Mouse (Mus musculus) E14TG2a.4 (cell line): ENCODE data around the gene Larp6.

Experiments used
- H3K27me3 ChIP-seq: 2 replicates; pipeline ENCODE4 v1.6.1; 2014; ENCODE audit warnings: low read length, control low read depth; ENCODE audit not compliant: insufficient read depth
- H3K36me3 ChIP-seq: 2 replicates; pipeline ENCODE4 v1.6.1; 2014; ENCODE audit warnings: low read length, control low read depth; ENCODE audit not compliant: insufficient read depth
- H3K4me1 ChIP-seq: replicated peaks from 2 replicates; pipeline ENCODE4 v1.6.1; 2014; ENCODE audit warnings: low read depth, low read length, control low read depth
- H3K4me3 ChIP-seq: replicated peaks from 2 replicates; pipeline ENCODE4 v1.5.1; 2014; ENCODE audit warnings: mild to moderate bottlenecking, low read length
- H3K9me3 ChIP-seq: 2 replicates; pipeline ENCODE4 v1.6.1; 2014; ENCODE audit warnings: low read length, control low read depth
- CTCF ChIP-seq: conservative IDR thresholded peaks from 2 replicates; pipeline ENCODE4 v1.5.1; 2014; ENCODE audit warnings: low read length
- NANOG ChIP-seq: IDR thresholded peaks from 2 replicates; pipeline ENCODE4 v1.6.1; 2014; ENCODE audit warnings: borderline replicate concordance, low read length, mixed read lengths
- POU5F1 ChIP-seq: IDR thresholded peaks from 2 replicates; pipeline ENCODE4 v1.6.1; 2014; ENCODE audit warnings: low read length, borderline replicate concordance

Larp6 gene

DNA sequence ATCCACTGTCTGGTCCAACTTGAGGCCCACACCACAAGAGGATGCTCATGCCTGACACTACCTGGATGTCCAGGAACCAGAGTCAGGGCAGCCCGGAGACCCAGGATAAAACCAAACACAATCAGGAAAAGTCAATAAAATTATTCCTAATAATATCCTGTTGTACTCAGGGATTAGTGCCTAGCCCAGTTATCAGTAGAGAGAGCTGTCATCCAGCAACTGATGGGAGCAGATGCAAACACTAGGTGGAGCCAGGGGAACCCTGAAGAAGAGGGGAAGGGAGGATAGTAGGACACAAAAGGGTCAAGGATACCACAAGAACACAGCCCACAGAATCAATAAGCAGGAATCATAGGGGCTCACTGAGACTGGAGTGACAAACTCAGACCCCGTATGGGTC lies 5.2 kb upstream of the Larp6 start:
- TF ChIP-seq NANOG (no peak), CTCF (no peak), POU5F1 (no peak)
- H3K4me3 ChIP-seq = no peak overlapping the region
- H3K27me3 ChIP-seq = peaks cover 12% of the 10 kb centered on the region
- no peaks in the 10 kb centered on the region for H3K9me3 ChIP-seq
- no peaks in the 10 kb centered on the region; the same call in 1 of the 2 replicates for H3K4me1 ChIP-seq
- no peaks in the 10 kb centered on the region for H3K36me3 ChIP-seq

DNA sequence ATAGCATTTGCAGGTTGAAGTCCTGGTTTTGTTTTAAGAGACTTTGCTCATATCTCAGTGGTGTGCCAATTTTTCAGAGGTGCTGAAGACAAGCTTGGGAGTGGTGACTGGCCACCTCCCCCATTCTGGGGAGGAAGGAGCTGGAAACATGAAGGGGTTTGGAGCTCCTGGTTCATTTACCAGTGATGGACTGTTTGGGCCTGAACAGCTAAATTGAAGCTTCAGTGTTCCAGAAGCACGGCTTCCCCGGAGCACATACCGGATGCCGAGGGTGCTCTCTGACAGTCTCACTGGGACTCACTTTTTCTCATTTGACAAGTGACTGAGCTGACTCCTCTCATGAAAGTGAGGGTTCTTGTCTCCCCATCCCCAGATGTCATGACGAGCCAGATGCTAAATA lies 4.2 kb upstream of the Larp6 start:
- no peaks in the 10 kb centered on the region for H3K9me3 ChIP-seq
- peaks cover 3% of the 10 kb centered on the region; the same call in 1 of the 2 replicates for H3K4me1 ChIP-seq
- H3K27me3 ChIP-seq = peaks cover 21% of the 10 kb centered on the region
- H3K4me3 ChIP-seq = no peak overlapping the region
- TF ChIP-seq CTCF = no peak
- no peak for TF ChIP-seq POU5F1
- no peak for TF ChIP-seq NANOG
- no peaks in the 10 kb centered on the region for H3K36me3 ChIP-seq

DNA sequence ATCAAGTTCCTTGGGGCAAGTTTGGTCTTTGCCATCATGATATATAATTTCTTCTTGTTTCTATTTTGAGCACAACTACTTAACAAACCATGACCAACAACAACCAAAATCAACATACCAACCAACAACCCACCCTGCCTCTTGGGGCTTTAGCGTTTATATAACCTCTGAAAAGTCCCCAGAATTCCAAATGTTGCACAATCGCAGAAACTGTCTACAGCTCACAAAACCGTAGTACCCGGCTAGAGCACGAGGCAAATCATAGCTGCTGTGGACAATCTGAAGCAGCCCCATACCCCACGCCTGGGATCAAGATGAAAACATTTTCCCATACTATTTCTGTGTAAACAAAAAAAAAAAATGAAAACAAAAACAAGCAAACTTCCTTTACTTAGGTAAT lies 3.1 kb upstream of the Larp6 start:
- Histone ChIP-seq H3K9me3 (no peaks in the 10 kb centered on the region), H3K27me3 (peaks cover 32% of the 10 kb centered on the region), H3K4me1 (peaks cover 4% of the 10 kb centered on the region; the same call in 1 of the 2 replicates), H3K4me3 (no peak overlapping the region), H3K36me3 (no peaks in the 10 kb centered on the region)
- TF ChIP-seq NANOG (no peak), POU5F1 (no peak), CTCF (no peak)

DNA sequence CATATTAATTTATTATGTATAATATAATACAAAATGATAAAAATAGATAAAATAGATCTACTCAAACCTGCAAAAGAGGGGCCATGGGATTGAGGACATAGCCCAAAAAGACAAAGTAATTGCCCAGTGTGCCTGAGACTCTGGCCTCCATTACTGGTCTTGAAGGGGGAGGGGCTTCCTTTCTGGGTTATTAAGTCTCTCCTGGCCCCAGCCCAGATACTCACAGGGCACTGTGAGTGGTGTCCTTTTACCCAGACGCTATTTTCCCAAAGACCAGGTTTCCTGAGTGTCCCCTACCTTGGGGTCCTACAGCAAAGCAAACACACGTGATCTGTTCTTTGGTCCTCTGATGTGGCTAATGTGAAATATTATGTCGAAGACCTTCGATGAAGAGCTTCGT lies 778 bp upstream of the Larp6 start:
- H3K4me1 ChIP-seq = peaks cover 4% of the 10 kb centered on the region; the same call in 1 of the 2 replicates
- no peak for TF ChIP-seq CTCF
- no peak for TF ChIP-seq NANOG
- no peak for TF ChIP-seq POU5F1
- no peaks in the 10 kb centered on the region for H3K9me3 ChIP-seq
- no peak overlapping the region for H3K4me3 ChIP-seq
- H3K36me3 ChIP-seq = no peaks in the 10 kb centered on the region
- H3K27me3 ChIP-seq = peaks cover 39% of the 10 kb centered on the region

DNA sequence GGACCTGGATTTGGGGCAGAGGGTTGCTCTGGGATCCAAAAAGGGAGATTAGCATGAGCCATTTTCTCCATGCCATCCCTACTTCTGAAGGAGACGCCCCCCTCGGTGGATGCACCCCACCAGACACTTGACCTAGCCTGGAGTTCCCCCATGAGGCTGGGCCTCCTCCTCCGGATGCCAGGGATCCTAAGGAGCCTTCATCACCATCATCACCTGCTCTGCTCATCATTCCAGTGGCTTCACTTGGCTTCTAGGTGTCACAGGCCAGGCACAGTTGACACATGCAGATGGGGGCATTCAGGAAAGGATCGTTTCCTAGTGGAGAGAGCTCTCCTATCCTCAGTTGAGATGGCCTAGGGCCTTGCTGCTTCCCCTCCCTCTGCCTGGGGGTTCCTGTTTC lies 827 bp downstream of the Larp6 start:
- TF ChIP-seq NANOG (no peak), CTCF (no peak), POU5F1 (no peak)
- Histone ChIP-seq H3K4me3 (peak overlapping the region; percentile 82), H3K4me1 (peaks cover 4% of the 10 kb centered on the region; the same call in 1 of the 2 replicates), H3K36me3 (no peaks in the 10 kb centered on the region), H3K9me3 (no peaks in the 10 kb centered on the region), H3K27me3 (peaks cover 39% of the 10 kb centered on the region)

DNA sequence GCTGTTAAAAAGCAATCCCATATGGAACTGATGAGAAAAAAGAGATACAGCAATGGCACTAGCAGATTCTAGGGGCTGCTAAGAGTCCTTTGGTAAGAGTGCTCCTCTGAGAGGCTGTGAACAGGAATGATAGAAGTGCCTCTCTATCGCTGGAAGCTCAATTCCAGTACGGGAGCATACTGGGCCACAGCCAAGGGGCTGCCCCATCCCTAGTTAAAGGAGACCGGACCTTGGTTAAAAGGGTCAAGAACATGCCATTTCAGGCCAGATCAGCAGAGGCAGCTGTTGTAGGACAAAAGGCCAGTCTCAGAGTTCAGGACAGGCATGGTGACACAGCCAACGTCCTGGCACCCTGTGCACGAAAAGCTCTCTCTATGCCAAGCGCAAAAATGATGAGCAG lies 1.4 kb downstream of the Larp6 start:
- TF ChIP-seq NANOG (no peak), POU5F1 (no peak), CTCF (no peak)
- Histone ChIP-seq H3K9me3 (no peaks in the 10 kb centered on the region), H3K36me3 (no peaks in the 10 kb centered on the region), H3K27me3 (peaks cover 39% of the 10 kb centered on the region), H3K4me1 (peaks cover 4% of the 10 kb centered on the region; the same call in 1 of the 2 replicates), H3K4me3 (no peak overlapping the region)

DNA sequence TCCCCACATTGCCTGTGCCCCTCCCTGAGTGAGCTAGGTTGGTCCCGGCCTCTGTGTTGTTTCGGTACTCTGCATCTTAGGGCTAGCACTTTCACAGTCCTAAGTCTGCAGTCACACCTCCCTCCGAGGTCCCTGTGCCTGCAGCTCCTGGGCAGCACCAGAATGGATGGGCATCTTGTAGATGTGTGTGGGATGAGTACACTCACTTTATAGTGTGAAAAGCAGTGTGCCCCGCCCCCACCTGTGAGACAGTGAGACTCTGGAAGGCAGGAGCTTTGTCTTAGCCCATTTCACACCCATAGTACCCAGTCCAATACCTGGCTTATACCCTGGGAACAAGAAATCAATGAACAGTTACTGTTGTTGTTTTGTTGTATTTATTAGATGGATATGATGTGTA lies 2.5 kb downstream of the Larp6 start:
- Histone ChIP-seq H3K9me3 (no peaks in the 10 kb centered on the region), H3K4me3 (no peak overlapping the region), H3K36me3 (no peaks in the 10 kb centered on the region), H3K4me1 (peaks cover 4% of the 10 kb centered on the region; the same call in 1 of the 2 replicates), H3K27me3 (peaks cover 45% of the 10 kb centered on the region)
- TF ChIP-seq NANOG (no peak), POU5F1 (no peak), CTCF (no peak)

DNA sequence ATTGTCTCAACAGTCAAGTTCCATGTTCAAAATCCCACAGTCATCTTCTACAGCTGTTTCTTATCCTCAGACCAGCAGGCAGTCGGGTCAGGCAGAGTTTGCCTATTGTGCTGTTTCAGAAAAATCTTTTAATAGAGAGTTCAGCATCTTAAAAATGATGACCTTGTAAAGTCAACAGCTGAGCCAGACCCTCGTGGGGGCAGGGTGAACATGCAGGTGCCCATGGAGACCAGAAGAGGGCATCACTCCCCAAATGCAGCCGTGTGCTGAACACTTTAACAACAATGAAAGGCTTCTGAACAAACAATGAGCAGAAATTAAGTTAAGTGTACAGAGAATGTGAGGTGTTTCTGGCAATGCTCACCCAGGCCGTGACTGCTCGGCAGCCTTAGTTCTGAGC lies 3.0 kb downstream of the Larp6 start:
- H3K4me1 ChIP-seq = peaks cover 4% of the 10 kb centered on the region; the same call in 1 of the 2 replicates
- no peaks in the 10 kb centered on the region for H3K36me3 ChIP-seq
- H3K27me3 ChIP-seq = peaks cover 45% of the 10 kb centered on the region
- H3K4me3 ChIP-seq = no peak overlapping the region
- H3K9me3 ChIP-seq = no peaks in the 10 kb centered on the region
- peak; percentile 28 for TF ChIP-seq CTCF
- no peak for TF ChIP-seq POU5F1
- no peak for TF ChIP-seq NANOG

DNA sequence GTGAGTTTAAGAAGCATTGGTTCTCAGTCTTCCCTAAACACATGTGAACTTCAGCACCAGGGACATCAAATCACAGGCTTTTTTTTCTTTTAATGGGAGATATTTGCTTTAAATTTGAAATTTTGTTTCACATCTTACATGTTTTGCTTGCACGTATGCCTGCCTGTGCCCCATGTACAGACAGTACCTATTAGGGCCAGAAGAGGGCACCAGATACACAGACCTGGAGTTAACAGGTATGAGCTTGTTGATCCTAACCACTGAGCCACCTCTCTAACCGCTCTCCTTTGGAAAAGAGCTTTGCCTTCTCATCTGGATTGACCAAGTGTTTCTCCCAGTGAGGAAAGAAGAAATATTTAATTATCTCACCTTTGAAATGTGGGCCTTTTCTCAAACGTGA lies 5.5 kb downstream of the Larp6 start:
- no peak overlapping the region for H3K4me3 ChIP-seq
- no peak for TF ChIP-seq POU5F1
- peak; percentile 56 for TF ChIP-seq CTCF
- H3K27me3 ChIP-seq = peaks cover 27% of the 10 kb centered on the region
- peaks cover 3% of the 10 kb centered on the region for H3K9me3 ChIP-seq
- H3K4me1 ChIP-seq = peaks cover 4% of the 10 kb centered on the region; the same call in 1 of the 2 replicates
- no peaks in the 10 kb centered on the region for H3K36me3 ChIP-seq
